Mouse (Mus musculus) frontal cortex, adult 2 months (tissue): ENCODE data around the gene Zscan2. TPM values are rescaled to one million over a fixed set of nuclear protein-coding genes. Genes with fewer than 3 reads are reported as not detected.
A peak's percentile ranks its signal among the peaks of the same experiment; 100 is the strongest.

Source experiments
- DNase-seq, 2 experiments: peaks; one replicate each; pipeline ENCODE4 v3.0.0; 2022; ENCODE audit warnings: low spot score in 1 of 2; ENCODE audit errors: extremely low spot score in 1 of 2
- polyA plus RNA-seq: library from polyadenylated mRNA; depleted of rRNA; stranded (reverse); fragments of >200 nt; gene quantifications from 2 replicates; pipeline ENCODE4 v1.2.3, GENCODE M21; 2012; rRNA removed

Zscan2 gene
- 12.0 and 13.6 TPM in 2 replicates for polyA plus RNA-seq

DNA sequence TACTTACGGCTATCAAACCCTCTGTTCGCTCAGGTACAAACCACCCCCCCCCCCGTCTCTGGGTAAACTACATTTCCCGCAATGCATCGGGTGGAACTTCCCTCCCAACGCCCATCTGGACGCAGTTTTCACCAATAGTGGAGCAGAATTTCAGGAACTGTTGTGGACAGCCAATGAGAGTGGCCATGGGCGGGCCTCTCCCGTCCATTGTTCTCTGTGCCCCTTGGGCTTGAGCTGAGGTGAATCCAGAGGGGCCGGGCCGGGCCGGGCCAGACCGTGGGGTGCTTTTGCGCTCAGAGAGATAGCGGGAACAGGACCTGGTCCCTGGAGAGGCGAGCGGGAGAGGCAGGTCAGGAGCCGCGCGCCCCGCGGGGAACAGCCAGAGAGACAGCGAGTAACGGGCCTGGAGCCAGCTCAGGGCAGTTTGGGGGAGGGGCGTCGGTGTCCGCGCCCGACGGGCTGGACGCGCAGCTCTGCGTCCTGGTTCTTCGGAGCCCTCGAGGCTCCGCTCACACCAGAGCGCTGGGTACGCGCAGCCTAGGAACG is at the start of gene Zscan2:
TSS of gene Zscan2 (plus strand) at position 192 of the 546 bp plus-strand sequence.
- peak; percentile 89 to 93 for DNase-seq

- DNase-seq: no peak
These were observed 47.3 kb upstream of the Zscan2 start for GRCm38 (mm10) chr7:80813397-80813796.

- DNase-seq: no peak
These were observed 44.1 kb upstream of the Zscan2 start for GRCm38 (mm10) chr7:80816641-80817040.

DNA sequence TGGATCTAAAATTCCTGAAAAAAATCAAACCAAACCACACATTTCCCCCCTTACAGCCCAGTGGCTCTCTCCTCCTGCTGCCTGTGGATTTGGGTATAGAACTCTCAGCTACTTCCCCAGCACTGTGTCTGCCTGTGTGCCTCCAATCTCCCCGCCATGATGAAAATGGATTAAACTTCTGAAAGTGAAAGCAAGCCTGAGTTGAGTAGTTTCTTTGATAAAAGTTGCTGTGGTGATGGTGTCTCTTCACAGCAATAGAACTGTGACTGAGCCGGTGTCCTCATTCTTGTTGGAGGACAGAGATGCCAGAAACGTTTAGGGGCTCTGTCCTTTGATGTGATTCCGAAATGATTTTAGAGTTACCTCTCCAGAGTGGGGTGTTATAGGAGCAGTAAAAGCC is 39.9 kb upstream of the Zscan2 start:
- no peak for DNase-seq

- DNase-seq: no peak
These were observed 37.5 kb upstream of the Zscan2 start for GRCm38 (mm10) chr7:80823267-80823666.

DNA sequence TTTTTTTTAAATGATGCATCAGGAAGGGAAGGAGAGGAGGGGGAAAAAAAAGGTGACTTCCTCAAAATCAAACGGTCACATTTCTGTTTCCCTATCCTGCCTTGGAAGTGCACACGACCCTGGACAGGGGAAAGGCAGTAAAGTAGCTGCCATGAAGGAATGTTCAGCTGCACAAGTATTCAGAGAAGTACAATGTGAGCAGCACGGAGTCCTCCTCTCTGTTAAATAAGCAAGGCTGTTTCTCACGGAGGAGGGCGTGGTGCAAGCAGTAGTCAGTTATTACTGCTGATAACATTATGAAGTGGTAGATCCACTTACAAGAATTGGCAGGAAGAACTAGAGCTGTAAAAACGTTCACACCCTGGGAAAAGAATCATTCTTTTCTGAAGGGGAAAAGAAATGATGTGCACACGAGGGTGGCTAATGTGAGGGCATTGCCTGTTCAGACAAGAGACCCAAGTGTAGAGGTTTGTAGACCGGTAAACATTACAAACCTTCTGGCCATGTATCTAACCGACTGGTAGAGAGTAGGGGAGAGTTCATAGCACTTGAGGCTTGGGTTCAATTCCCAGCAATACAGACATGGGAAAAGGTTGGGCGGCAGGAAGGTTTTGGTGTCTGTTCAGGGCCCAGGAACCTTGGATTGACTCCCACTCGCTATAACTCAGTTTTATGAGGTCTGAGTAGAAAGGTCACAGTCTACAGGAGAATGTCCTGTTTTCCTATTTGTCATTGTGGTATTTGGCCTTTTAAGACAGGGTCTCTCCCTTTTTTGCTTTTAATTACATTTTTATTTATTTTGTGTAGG is 36.6 kb upstream of the Zscan2 start:
- DNase-seq: no peak

GRCm38 (mm10) chr7:80825843-80826403 is 34.8 kb upstream of the Zscan2 start, which contains the start of gene Iqgap1:
Gene Iqgap1, minus strand, starts transcription at chr7:80825974.
- DNase-seq: no peak

GRCm38 (mm10) chr7:80828146-80828860 is 32.4 kb upstream of the Zscan2 start:
- peak in 1 of 2 experiments; percentile 49 for DNase-seq

DNA sequence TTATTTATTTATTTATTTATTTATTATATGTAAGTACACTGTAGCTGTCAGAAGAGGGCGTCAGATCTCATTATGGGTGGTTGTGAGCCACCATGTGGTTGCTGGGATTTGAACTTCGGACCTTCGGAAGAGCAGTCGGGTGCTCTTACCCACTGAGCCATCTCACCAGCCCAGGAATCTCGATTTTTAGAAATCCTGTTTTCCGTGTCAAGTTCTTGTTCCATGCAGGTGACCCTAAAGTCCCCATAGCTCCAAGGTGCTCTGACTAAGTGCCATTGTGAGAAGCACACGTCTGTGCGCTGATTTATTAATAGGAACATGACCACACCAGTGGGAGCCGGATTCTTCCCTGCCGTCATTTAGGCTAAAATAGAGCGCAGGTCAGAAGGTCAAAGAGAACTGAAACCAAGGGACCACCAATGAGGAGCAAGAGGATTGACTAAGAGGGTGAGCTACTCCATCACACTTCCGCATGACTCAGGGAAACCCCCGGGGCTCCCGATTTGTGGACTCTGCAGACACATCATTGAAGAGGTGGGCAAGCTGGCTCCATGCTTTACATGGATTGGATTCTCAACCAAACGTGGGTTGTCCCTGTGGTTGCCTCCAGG is 30.4 kb upstream of the Zscan2 start:
- DNase-seq: no peak

- no peak for DNase-seq
These were observed 28.5 kb upstream of the Zscan2 start for GRCm38 (mm10) chr7:80832191-80832590.

DNA sequence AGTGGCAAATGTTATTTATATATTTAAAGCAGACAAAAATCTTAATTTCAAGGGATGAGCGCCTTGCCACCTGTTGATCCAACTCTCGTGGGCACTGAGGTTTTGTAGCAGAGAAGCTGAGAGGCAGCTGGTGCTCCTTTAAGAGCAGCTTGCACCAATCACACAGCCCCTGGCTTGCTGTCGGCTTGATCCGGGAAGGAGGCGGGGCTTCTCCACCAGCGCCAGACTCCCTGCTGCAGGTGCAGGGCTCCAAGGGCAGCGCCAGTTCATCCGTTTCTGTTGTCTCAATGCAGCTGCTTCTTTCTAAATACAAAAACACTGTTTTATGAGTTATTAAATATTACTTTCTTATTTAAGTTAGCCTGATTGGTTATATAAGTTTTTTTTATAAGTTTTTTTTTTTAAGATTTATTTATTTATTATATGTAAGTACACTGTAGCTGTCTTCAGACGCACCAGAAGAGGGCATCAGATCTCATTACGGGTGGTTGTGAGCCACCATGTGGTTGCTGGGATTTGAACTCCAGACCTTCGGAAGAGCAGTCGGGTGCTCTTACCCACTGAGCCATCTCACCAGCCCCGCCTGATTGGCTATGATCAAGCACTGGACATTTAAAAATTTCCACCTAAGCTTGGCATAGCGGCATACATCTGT is 27.6 kb upstream of the Zscan2 start:
- DNase-seq: peak in 1 of 2 experiments; percentile 19

- no peak for DNase-seq
These were observed 26.8 kb upstream of the Zscan2 start for GRCm38 (mm10) chr7:80833651-80834532.

DNA sequence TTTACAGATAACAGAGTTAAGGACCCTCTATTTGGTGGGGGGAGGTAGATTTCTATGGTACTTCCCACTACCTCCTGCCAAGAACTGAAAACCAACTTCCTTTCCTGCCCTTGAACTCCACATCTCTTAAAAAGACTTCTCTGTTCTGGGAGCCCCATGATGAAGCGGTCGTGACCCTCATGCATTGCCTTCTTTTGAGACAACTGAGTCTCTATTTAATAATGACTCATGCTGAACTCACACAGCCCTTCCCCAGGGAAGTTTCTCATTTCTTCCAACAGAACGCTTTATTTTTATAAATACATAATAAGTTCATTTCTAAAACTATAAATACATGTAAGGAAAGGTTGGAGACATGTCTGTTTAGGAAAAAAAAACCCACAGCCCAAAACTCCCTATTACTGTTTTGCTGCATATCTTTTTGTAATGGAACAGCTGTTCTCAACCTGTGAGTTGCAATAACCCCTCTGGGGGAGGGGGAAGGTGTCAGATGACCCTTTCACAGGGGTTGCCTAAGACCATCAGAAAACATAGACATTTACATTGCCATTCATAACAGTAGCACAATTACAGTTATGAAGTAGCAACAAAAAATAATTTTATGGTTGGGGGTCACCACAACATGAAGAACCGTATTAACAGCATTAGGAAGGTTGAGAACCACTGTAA is 24.6 kb upstream of the Zscan2 start:
- no peak for DNase-seq

GRCm38 (mm10) chr7:80837736-80838135 is 23.0 kb upstream of the Zscan2 start:
- no peak for DNase-seq

DNA sequence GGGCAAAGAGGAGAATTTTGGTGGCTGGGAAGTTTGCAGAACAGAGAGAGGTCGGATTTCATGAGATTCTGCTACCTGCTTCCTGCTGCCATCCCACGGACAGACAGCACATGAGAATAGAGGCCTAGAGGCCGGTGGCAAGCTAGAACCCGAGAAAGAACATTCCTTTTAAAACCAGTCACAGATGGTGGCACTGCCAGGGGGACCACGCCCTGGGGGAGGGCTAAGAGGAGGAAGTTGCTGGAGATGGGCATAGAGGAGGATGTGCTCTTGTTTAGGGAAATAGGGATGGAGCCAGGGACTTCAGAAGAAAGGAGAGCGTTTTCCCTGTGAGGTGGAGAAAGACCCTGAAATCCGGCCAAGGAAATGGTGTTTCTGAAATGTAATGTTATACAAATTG is 22.5 kb upstream of the Zscan2 start:
- no peak for DNase-seq

- no peak for DNase-seq
These were observed 21.0 kb upstream of the Zscan2 start for GRCm38 (mm10) chr7:80839755-80840154.

DNA sequence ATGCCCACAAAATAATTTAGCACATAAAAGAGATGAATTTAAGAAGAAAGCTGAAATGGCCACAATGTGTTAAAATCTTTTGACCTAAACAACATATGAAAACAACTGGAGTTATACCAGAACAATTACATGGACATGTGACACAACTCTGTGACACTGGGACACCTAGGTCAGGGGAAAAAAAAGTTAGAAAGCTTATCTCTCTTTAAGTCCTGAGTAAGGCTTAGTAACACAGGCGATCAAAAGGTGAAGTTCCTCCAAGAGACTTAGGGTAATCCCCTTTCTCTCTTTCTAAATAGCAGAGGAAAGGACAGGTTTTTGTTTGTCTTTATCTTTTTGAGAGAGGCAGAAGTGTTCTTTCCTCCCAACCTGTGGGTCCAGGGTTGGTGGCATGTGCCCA is 20.5 kb upstream of the Zscan2 start:
- no peak for DNase-seq

- peak in 1 of 2 experiments; percentile 71 for DNase-seq
These were observed 19.8 kb upstream of the Zscan2 start for GRCm38 (mm10) chr7:80840937-80841336.

DNA sequence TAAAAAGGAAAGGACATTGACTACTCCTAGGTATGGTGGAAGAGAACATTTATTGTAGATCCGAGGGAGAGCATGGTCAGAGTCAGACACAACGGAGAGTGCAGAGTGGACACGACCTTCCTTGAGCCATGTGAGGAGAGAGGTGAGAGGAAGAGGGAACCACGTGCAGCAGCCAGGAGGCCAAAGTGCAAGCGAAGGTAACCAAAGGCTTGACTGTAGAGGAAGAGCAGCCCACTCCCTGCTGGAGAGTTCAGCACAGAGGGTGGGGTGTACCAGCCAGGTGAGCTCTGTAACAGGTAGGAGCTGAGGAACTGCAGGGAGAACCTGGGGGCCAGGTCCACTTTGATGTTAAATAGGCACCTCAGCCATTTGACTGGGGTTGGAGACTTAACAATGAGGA is 18.6 kb upstream of the Zscan2 start:
- no peak for DNase-seq
